8 mouse cellular contexts compared by ENCODE assay signal in genomic region chr10:122931193-122931832, GRCm38 (mm10).
A peak's percentile ranks its signal among the peaks of the same experiment; 100 is the strongest.
DNase-seq lines count a peak whose midpoint lies in the region; ATAC-seq lines count a peak whose summit lies in the region.

No protein-coding gene starts in this region.

- H3K9me3 ChIP-seq in hindbrain, embryonic 14.5 days (ENCODE audit: control insufficient read depth, low read length): no peaks in the 10 kb centered on the region
- H3K9me3 ChIP-seq in midbrain, embryonic 15.5 days: no peaks in the 10 kb centered on the region

- H3K36me3 ChIP-seq in hindbrain, embryonic 14.5 days (replicated peaks; ENCODE audit: control insufficient read depth, insufficient read depth): no peaks in the 10 kb centered on the region; the same call in 1 of the 2 replicates
- no peaks in the 10 kb centered on the region for H3K36me3 ChIP-seq in midbrain, embryonic 15.5 days (replicated peaks)

- WGBS in hindbrain, embryonic 14.5 days: 9% methylated on average over 13 of the region's 13 CpGs
- 7% methylated on average over 13 of the region's 13 CpGs for WGBS in midbrain, embryonic 15.5 days

- peak; percentile 36 for DNase-seq in Muller cell, postnatal 12 days (ENCODE audit: inconsistent ontology term)
- DNase-seq in cerebellum, postnatal 10 days: peak; percentile 87 to 88
- peak; percentile 43 to 48 for DNase-seq in frontal cortex, postnatal 25 days (ENCODE audit: low spot score in 2 of 2)
- peak; percentile 70 for DNase-seq in hindbrain, embryonic 14.5 days (ENCODE audit: low spot score)
- DNase-seq in left cerebral cortex, adult 18-20 months (ENCODE audit: low spot score in 2 of 2): peak; percentile 63 to 73
- DNase-seq in adrenal gland, adult (ENCODE audit: inconsistent age in 2 of 2, low spot score in 1 of 2): no peak
- no peak for DNase-seq in adrenal gland, adult 18-20 months (ENCODE audit: low spot score in 2 of 2)

- no peak overlapping the region for H3K9ac ChIP-seq in hindbrain, embryonic 14.5 days
- no peak overlapping the region for H3K9ac ChIP-seq in midbrain, embryonic 15.5 days

- no peaks in the 10 kb centered on the region for H3K27me3 ChIP-seq in hindbrain, embryonic 14.5 days (ENCODE audit: control insufficient read depth, insufficient read depth, low read length)
- no peaks in the 10 kb centered on the region for H3K27me3 ChIP-seq in midbrain, embryonic 15.5 days (replicated peaks)

- peak overlapping the region; percentile 76 for H3K27ac ChIP-seq in hindbrain, embryonic 14.5 days
- H3K27ac ChIP-seq in midbrain, embryonic 15.5 days: peak overlapping the region; percentile 74

- peak; percentile 75 for ATAC-seq in hindbrain, embryonic 14.5 days (ENCODE audit: low FRiP score)
- ATAC-seq in midbrain, embryonic 15.5 days (replicated peaks): peak; percentile 85

- no peak overlapping the region for H3K4me3 ChIP-seq in hindbrain, embryonic 14.5 days (replicated peaks; ENCODE audit: low read length)
- H3K4me3 ChIP-seq in midbrain, embryonic 15.5 days: no peak overlapping the region

- H3K4me2 ChIP-seq in hindbrain, embryonic 14.5 days (replicated peaks): no peak overlapping the region
- no peak overlapping the region for H3K4me2 ChIP-seq in midbrain, embryonic 15.5 days

- H3K4me1 ChIP-seq in hindbrain, embryonic 14.5 days (replicated peaks; ENCODE audit: control insufficient read depth, insufficient read depth, low read length): peaks cover 35% of the 10 kb centered on the region
- H3K4me1 ChIP-seq in midbrain, embryonic 15.5 days: peaks cover 37% of the 10 kb centered on the region

Comparison
In these comparisons a context has a peak if more than half of its experiments do, and no peak if none do; other contexts are left out.
1. DNase-seq: peak in Muller cell, postnatal 12 days (single experiment), cerebellum, postnatal 10 days (2 of 2), frontal cortex, postnatal 25 days (2 of 2), hindbrain, embryonic 14.5 days (single experiment) and left cerebral cortex, adult 18-20 months (2 of 2); none in adrenal gland, adult (0 of 2) and adrenal gland, adult 18-20 months (0 of 2).